Mouse (Mus musculus) MEL (cell line): Measurements from ENCODE around the gene Sox6.

Experiments used
- CTCF ChIP-seq, 3 experiments: IDR thresholded peaks in 2 of 3; conservative IDR thresholded peaks in 1 of 3; 2 replicates each; pipeline ENCODE4 v1.5.1; 2011 to 2012; ENCODE audit warnings: low read length in 3 of 3, low read depth in 2 of 3, mild to moderate bottlenecking in 2 of 3, improper control_type of control experiment in 1 of 3, inconsistent platforms in 1 of 3, mixed read lengths in 1 of 3, moderate library complexity in 1 of 3; ENCODE audit not compliant: control insufficient read depth in 1 of 3, insufficient read depth in 1 of 3, poor library complexity in 1 of 3, severe bottlenecking in 1 of 3
- EP300 ChIP-seq, 2 experiments: IDR thresholded peaks; 2 replicates each; pipeline ENCODE4 v1.6.1; 2011; ENCODE audit warnings: improper control_type of control experiment in 2 of 2, low read length in 2 of 2, low read depth in 1 of 2, mild to moderate bottlenecking in 1 of 2
- MAFK ChIP-seq: IDR thresholded peaks from 2 replicates; pipeline ENCODE4 v1.6.1; 2011; ENCODE audit warnings: low read depth, mild to moderate bottlenecking, low read length, improper control_type of control experiment, borderline replicate concordance
- MYC ChIP-seq: IDR thresholded peaks from 2 replicates; pipeline ENCODE4 v1.6.1; 2011; ENCODE audit warnings: low read depth, mild to moderate bottlenecking, low read length, improper control_type of control experiment, moderate library complexity
- POLR2AphosphoS2 ChIP-seq: IDR thresholded peaks from 2 replicates; pipeline ENCODE4 v1.6.1; 2011; ENCODE audit warnings: low read length, improper control_type of control experiment
- USF1 ChIP-seq: IDR thresholded peaks from 2 replicates; pipeline ENCODE4 v1.6.1; 2014; ENCODE audit warnings: low read depth, mild to moderate bottlenecking, inconsistent platforms, low read length, improper control_type of control experiment, moderate library complexity
- ZC3H11A ChIP-seq: IDR thresholded peaks from 2 replicates; pipeline ENCODE4 v1.6.1; 2012; ENCODE audit warnings: low read depth, mild to moderate bottlenecking, inconsistent platforms, low read length, improper control_type of control experiment

DNA sequence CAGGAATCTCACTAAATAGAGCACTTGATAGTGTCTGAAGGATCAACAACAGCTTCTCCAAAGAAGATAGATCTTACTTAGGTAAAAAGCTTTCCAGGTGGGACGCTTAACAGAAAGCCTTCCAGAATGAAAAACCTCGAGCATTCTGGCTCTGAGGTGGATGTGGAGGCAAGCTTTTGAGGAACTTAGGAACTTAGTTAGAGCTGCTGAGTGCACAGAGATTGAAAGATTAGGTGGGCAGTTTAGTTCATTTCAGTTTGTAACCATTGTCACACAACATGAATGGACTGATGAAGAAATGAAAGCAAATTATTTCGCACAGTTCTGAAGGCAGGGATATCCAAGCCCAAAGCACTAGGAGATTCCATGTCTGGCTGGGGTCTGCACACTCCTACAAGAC lies 481.9 kb downstream of the Sox6 start:
- no peak for TF ChIP-seq MAFK
- no peak for TF ChIP-seq ZC3H11A
- no peak for TF ChIP-seq MYC
- no peak for TF ChIP-seq CTCF (IDR thresholded peaks at IDR 0.05 in 2 of 3, conservative IDR thresholded peaks at IDR 0.05 in 1 of 3; ENCODE audit: control insufficient read depth in 1 of 3, insufficient read depth in 1 of 3, low read depth in 2 of 3, low read length in 3 of 3, poor library complexity in 1 of 3, severe bottlenecking in 1 of 3)
- no peak for TF ChIP-seq EP300 (IDR thresholded peaks at IDR 0.05; ENCODE audit: low read depth in 1 of 2, low read length in 2 of 2)
- TF ChIP-seq USF1 = no peak
- TF ChIP-seq POLR2AphosphoS2 = no peak
